Mouse (Mus musculus) spleen, postnatal 10 days (tissue): ENCODE results near the gene Plekhh3.

Experiments
- DNase-seq, 2 experiments: peaks; one replicate each; pipeline ENCODE4 v3.0.0; 2021 to 2022; ENCODE audit warnings: low spot score in 2 of 2

Plekhh3 gene

GRCm38 (mm10) chr11:101170811-101171610 is at the start of gene Plekhh3:
Gene Plekhh3, minus strand, starts transcription at chr11:101171351.
- DNase-seq = peak in 1 of 2 experiments; percentile 80

DNA sequence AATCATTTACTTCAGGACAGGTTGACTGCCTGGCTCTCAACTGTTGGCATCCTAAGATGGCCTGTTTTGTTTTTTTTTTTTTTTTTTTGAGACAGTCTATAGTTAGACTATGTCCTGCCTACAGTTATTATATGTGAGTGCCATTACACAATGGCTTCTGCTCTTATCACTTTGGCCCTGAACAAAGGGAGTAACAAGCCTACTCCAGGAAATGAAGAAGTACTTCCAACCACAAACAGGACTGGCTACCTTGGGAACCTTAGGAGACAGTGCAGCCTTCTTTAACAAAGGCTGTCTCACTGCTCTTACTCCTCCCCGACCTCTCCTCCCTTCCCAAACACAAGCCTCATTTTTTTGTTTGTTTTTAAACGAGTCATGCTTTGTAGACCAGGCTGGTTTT is 49.7 kb upstream of the Plekhh3 start:
- no peak for DNase-seq

GRCm38 (mm10) chr11:101218436-101219055 is 47.4 kb upstream of the Plekhh3 start:
- DNase-seq = no peak

- no peak for DNase-seq
Observed at GRCm38 (mm10) chr11:101216936-101217335, 45.8 kb upstream of the Plekhh3 start.

- DNase-seq = no peak
Observed at GRCm38 (mm10) chr11:101211970-101212369, 40.8 kb upstream of the Plekhh3 start.

DNA sequence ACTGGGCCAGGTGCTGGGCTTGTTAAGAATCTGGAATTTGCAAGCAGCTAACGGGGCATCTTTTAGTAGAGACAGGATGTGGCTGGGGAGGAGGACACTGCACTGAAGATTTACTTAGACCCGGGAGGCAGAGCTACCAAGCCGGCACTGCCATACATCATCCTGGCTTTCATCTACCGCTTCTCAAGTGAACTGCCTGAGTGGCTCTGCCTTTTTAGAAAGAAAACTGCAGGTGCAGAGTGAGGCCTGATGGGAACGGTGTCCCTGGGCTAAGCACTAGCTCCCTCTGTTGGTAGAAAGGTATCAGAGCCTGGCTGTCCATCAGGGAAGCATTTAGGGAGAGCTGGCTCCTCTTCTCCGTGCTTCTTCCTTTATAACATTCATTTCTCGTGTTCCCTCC is 29.8 kb upstream of the Plekhh3 start:
- peak in 1 of 2 experiments; percentile 58 for DNase-seq

- no peak for DNase-seq
Observed at GRCm38 (mm10) chr11:101199555-101199954, 28.4 kb upstream of the Plekhh3 start.

DNA sequence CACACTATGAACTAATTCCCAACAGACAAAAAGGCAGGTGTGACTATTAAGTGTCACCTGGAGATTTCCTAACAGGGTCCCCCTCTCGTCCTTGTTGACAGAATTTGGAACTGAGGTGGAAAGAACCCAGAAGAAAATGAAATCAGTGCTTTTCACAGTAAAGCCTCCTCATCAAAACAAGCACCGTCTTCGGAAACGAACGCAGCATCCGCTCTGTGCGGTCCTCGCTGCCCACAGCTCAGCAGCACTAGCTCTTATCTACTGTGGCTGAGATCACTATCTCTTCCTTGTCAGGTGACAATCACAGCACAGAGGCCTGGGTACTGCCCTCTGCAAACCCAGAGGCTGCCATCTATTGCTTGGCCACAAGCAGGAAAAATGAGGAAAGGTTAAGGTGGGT is 25.0 kb upstream of the Plekhh3 start:
- DNase-seq = no peak

DNA sequence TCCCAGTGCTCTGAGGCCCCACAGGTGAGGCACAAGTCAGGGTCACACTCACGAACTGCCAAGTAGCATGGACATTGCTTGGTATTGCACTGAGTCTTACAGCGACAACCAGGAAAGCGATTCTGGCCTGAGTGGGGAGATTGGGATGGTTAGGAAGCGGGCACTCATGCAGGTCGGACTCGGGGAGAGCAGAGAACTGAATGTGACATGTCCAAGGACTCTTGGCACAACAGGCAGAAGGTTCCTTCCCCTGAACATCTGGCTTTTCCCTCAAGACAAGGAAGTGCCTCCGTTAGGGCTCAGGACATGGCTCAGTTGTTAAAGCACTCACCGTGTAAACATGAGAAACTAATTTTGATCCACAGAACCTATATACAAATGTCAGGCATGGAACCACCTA is 24.4 kb upstream of the Plekhh3 start:
- DNase-seq = no peak

DNA sequence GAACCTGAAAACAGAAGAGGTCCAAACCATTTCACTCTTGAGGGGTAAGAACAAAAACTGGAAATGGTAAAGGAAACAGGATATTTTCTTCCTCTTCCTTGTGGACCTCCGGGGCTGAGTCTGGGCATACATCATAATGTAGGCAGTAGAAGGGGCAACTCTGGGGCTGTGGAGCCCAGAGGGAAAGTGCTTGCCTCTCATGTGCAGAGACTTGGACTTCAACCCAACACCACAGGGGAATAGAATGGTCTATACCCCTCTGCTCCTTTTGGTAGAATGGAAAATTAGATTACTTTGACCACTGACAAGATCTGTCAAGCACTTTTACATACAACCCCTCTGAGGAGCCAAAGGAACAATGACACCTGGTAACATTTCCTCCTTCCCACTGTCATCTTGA is 23.9 kb upstream of the Plekhh3 start:
- DNase-seq = no peak

DNA sequence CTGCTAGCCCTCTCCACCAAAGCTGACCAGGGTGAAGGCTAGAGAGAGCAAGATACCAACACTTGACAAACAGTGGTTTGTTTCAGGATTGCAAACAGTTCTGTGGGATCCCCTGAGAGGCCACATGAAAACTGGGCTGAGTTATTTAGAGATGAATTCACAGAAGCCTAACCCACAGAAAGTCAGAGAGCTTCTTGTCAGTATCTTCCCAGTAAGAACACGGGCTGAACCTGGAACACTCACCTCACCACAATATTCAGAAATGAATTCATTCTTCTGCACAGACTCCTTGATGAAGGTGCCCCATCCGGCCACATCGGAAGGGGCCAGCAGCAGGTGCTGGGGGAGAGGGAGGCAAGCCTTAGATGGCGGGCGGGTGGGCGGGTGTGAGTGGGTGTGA is 23.5 kb upstream of the Plekhh3 start:
- DNase-seq = no peak

DNA sequence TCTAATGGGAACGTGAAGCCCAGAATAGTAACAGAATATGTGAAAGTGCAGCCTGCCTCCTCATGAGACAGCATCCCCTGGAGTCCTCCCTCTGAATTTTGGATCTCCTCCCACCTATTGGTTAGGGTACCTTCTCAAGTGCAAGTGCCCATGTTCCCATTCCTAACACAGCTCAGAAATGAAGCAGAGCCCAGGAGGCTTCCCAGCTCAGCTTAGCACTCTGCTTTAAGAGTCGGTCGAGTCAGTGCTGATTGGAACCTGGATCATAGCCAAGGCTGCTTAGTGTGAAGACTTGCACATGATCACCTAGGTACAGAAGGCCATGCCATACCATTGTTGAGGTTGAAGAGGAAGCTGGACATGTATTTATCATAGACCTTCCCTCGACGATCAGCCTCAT is 23.0 kb upstream of the Plekhh3 start:
- DNase-seq = no peak

DNA sequence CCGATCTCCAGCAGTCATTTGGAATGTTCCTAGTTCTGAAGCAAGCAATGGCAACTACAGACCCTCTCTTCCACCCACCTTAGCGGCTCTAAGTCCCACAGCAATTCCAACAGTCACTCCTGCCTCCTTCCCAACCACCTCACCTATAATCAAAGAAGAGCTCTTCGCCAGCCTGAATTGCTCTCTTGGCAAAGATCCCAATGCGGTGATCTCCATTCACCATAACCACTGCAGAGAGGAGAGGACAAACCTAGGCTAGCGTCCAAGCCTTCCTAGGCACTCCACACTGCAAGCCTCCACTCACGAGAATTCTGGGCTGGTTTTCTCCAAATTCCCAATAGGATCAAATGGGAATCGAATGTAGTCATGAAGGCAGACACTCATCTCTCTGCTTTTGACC is 21.9 kb upstream of the Plekhh3 start:
- DNase-seq = no peak

DNA sequence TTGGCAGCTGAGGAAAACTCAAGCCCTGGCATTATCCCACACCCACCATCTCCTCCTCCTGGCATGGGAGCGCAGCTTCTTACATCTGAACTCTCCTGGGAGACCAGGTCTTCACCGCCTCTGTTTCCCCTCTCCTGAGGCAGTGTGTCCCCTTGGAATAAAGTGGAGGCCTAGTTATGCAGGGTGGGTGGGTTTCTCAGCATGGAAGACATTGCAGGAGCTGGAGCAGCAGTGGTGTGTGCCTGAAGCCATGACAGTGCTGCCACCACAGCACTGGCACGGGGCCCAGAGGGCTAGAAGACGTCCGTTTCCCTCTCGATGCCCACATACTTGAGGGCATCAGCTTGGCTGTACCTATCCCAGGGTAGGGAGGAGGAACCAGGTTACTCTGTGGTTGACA is 21.5 kb upstream of the Plekhh3 start:
- DNase-seq = no peak

DNA sequence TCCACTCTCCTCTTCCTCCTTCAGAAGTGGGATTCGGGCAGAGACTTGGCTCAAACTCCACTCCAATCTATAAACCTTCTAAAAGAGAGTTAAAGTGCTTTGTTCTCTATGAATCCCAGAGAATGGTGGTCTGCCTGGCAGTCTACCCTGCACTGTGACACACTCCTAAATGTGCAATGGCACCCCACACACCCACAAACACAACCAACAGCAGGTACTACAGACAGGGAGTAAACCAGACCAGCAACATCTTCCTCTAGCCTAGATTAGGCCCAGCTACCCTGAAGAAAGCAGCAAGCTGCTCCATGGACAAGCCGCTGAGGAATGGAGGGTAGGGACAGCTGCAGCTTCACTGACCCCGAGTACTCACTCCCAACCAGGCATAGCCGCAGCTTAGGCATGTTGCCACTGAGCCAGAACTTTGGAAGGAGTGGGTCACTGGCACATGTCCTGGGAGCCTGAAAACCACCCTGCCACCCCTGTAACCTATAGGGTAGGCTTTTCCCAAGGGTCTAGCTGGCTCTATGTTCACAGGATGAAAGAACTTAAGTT is 20.8 kb upstream of the Plekhh3 start:
- DNase-seq = no peak

DNA sequence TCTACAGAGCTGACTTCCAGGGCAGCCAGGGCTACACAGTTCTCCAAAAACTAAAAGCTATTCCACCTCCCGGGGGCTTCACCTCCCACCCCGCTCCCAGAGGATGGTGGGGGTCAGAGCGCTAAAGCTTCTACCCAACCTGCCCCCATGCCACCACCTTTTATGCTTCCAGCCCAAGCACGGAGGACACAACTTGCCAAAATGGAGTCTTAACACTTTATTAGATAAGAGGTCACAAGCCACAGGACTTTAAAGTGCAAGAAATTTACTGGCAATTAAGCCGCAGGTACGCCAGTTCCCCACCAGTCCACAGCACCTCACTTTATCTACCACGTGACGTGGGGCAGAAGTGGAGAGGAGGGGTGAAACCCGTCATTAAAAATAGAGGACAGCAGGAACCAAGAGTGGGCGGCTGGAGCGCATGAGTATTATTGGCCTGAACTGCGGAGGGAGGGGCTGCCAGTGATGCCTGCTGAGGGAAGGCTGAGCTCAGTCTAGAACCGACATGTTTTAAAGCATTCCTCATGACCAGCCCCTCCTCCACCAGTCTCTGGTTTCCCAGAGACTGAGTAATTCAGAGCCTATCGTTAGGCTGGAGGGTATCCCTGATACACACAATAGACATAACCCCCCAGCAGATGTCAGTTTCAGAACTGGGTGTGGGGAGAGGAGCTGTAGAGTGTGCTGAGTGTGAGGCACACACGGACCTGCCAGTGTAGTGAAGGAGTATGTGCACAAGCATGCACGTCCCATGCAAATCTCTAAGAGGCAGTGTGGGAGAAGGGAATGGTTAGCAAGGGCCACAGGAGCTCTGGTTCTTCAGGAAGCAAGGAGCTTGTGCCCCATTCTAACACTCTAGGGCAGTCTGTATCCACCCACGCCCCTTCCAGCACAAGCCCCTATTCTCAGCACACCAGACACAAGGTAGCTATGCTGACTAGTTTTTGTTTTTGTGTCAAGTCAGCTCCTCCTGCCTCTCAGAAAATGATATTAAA is 20.1 kb upstream of the Plekhh3 start:
- no peak for DNase-seq

- DNase-seq = peak in 1 of 2 experiments; percentile 55
Observed at GRCm38 (mm10) chr11:101190181-101190912, 19.2 kb upstream of the Plekhh3 start.

- peak in 1 of 2 experiments; percentile 69 for DNase-seq
Observed at GRCm38 (mm10) chr11:101189495-101190180, 18.5 kb upstream of the Plekhh3 start.

GRCm38 (mm10) chr11:101188166-101188805 is 17.1 kb upstream of the Plekhh3 start:
- DNase-seq = no peak

GRCm38 (mm10) chr11:101187541-101187940 is 16.4 kb upstream of the Plekhh3 start:
- peak in 1 of 2 experiments; percentile 11 for DNase-seq
